Mouse (Mus musculus): ENCODE results near the gene Atcay.
A peak's percentile ranks its signal among the peaks of the same experiment; 100 is the strongest.

The Atcay gene

GRCm38 (mm10) chr10:81177958-81178712, 52.5 kb downstream of the Atcay start:
- peak in 1 of 2 experiments; percentile 40 for DNase-seq

- DNase-seq, result peak; percentile 57 to 71
These were observed 53.1 kb downstream of the Atcay start for GRCm38 (mm10) chr10:81177491-81177925.

GRCm38 (mm10) chr10:81176466-81177271, 54.0 kb downstream of the Atcay start, which contains the start of gene Eef2:
TSS of gene Eef2 (plus strand) at chr10:81176631.
- DNase-seq, result peak; percentile 100

GRCm38 (mm10) chr10:81175936-81176465, 54.6 kb downstream of the Atcay start:
- peak in 1 of 2 experiments; percentile 58 for DNase-seq

GRCm38 (mm10) chr10:81175345-81175701, 55.3 kb downstream of the Atcay start:
- peak in 1 of 2 experiments; percentile 58 for DNase-seq

- DNase-seq, result peak; percentile 96
These were observed 55.9 kb downstream of the Atcay start for GRCm38 (mm10) chr10:81174617-81175344.

GRCm38 (mm10) chr10:81173132-81173531, 57.5 kb downstream of the Atcay start:
- DNase-seq, result peak; percentile 89 to 92

GRCm38 (mm10) chr10:81169411-81169900, 61.2 kb downstream of the Atcay start:
- peak in 1 of 2 experiments; percentile 38 for DNase-seq

- peak; percentile 82 to 89 for DNase-seq
These were observed 62.0 kb downstream of the Atcay start for GRCm38 (mm10) chr10:81168521-81169244.

- no peak for DNase-seq
These were observed 62.6 kb downstream of the Atcay start for GRCm38 (mm10) chr10:81168087-81168431.

GRCm38 (mm10) chr10:81167200-81168086, 63.2 kb downstream of the Atcay start, which contains the start of gene Pias4:
TSS of gene Pias4 (minus strand) at chr10:81167923.
- peak; percentile 100 for DNase-seq

GRCm38 (mm10) chr10:81165118-81165517, 65.5 kb downstream of the Atcay start:
- peak; percentile 77 to 78 for DNase-seq

GRCm38 (mm10) chr10:81162318-81162652, 68.3 kb downstream of the Atcay start:
- DNase-seq, result no peak

- no peak for DNase-seq
These were observed 68.9 kb downstream of the Atcay start for GRCm38 (mm10) chr10:81161602-81162317.

GRCm38 (mm10) chr10:81154736-81155135, 75.9 kb downstream of the Atcay start:
- no peak for DNase-seq

Measured in cerebellum, postnatal 25 days (tissue).